Mouse (Mus musculus) cerebellum, postnatal 10 days (tissue): ENCODE measurements around the gene Olfr122.

ENCODE experiments used
- DNase-seq, 2 experiments: peaks; one replicate each; pipeline ENCODE4 v3.0.0; 2021; ENCODE audit warnings: mixed read lengths in 2 of 2

Olfr122 gene

DNA sequence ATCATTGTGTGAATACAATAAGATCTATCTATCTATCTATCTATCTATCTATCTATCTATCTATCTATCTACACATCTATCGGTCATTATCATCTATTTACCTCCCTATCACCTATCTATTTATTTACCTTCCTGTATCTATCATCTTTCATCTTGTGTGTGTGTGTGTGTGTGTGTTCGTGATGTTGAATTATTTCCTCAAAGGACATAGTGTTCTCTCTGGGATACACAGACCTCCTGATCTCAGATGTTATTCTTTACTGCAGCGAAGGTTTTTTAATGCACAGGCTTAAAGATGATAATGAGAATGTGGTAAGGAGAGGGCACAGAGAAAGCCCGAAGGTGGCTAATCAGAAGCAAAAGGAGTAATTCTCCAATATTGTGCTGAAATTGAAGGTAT, at the start of gene Olfr122:
Gene Olfr122 (plus strand): TSS at position 301 of the 400 bp plus-strand sequence.
- no peak for DNase-seq

DNA sequence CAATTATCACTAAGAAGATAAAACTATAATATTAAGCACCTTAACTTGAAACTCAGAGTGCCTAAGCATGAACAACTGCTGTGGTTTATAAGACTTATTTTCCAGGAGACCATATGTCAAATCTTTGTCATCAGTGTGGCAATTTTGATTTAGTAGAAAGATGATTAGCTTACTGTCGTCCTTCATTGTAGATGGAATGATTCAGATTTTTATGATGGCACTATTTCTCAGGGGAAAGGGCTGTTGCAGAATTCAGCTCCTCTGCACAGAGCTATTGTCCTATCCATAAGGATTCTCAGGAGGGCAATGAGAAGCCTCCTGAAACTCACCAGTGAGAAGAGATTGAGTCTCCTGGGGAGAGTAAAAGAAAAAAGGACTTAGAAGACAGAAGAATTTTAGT, 46.9 kb upstream of the Olfr122 start, which contains the start of gene Olfr120:
Gene Olfr120 (plus strand): TSS at position 301 of the 400 bp plus-strand sequence.
- no peak for DNase-seq

DNA sequence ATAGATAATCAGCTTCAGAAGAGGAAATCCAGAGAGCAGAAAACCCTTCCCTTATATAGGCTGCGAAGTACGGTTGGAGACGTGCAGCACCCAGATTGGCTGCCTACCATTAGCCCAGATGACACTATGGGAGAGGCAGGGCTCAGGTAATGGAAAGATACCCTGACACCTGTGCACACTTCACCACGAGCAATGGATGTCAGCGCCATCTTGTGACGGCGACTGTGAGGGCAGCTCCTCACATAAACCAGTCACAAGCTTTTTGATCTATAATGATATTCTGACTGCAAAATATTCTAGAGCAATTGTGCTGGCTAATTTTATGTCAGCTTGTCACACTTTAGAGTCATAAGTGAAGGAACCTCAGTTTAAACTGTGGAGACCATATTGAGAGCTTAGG, 30.3 kb upstream of the Olfr122 start:
- no peak for DNase-seq

DNA sequence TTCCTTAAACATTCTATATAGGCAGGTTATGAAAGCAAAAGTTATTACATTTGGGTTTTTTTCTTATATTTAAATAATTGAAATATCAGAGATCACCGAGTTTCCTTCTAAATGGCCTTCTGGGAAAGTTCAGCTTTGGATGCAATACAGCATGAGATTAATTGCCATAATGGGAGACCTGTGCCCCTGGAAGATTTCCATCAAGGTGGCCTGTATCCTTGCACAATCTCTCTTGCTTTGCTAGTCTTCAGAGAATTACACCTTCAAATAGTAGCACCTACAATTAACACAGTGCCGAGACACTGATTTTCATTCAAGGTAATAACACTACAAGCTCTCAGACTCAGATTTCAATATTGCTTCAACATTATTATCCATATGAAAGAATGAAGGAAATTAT, 24.8 kb downstream of the Olfr122 start, which contains the start of gene Olfr123:
Gene Olfr123 (plus strand): TSS at position 301 of the 400 bp plus-strand sequence.
- no peak for DNase-seq

DNA sequence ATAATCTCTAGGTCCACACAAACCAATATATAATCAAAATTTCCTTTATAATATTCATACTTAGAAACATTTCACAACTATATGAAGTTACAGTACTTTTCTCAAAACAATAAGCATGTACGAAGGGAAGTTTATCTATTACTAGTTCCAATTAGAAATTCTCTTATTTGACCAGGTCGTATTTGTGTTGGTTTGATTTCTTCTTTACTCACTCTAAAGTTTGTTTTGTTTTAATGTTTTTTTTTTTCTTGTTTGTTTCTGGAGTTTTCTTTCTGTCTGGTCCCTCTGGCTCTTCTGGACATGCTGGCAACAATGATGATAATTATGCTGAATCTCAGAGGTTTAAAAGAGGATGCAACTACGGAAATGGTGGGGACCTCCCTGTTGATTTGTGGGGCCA, 31.2 kb downstream of the Olfr122 start, which contains the start of gene Olfr124:
Gene Olfr124 (plus strand): TSS at position 301 of the 400 bp plus-strand sequence.
- DNase-seq: no peak
